Mouse (Mus musculus): Measurements from ENCODE around the gene Gm8206.
"Not testable (repeated sequence)": the region's sequence is repeated elsewhere in the genome, so short reads cannot be mapped to it uniquely, and the experiment has no call there.

The Gm8206 gene

GRCm38 (mm10) chr14:6093842-6094241 lies at the start of gene Gm8206:
Gm8206 (minus strand) TSS chr14:6093942.
- DNase-seq (ENCODE audit: low spot score), result not testable (repeated sequence)

DNA sequence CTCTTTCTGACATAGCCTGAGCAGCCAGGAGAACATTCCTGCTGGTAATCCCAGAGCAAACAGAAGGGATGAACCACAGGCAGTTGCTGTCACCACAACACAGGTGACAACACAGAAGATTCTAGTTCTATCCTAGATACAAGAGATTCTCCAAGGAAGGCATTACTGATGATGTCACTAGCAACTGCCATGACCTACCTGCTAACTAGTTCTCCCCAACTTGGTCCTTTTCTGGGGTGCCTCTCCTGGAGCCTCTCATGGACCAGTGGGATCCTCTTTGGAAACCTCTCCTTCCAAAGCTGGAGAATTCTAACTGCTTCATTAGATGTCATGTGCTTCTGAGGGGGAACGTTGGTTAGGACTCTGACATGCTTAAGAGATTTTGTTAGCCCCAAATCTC lies 32.0 kb upstream of the Gm8206 start, which contains the start of gene Gm3476:
Gene Gm3476 (minus strand): TSS at position 101 of the 400 bp plus-strand sequence.
- DNase-seq (ENCODE audit: low spot score), result not testable (repeated sequence)

GRCm38 (mm10) chr14:6108272-6108925 lies 14.7 kb upstream of the Gm8206 start, which contains the start of gene Gm3468:
Gm3468 (minus strand) TSS chr14:6108665.
- DNase-seq (ENCODE audit: low spot score), result peak; percentile 59

DNA sequence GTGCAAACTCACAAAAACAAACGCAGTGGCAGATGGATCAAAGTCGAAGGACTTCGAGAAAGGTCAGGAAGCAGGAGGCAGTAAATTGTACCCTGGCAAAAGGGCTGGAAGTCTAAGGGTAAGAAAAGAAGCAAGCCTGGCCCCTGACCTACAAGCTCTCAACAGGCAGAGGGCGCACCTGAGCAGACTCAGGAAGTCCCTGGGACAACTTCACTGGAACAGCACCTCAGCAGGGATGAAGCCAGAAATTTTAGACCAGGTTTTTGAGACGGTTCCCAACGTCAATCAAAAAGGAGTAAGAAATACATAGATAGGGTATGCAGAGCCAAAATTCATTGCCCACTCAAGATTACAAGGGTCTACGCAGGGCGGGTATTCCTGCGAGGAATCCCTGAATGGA lies 13.8 kb upstream of the Gm8206 start:
- DNase-seq (ENCODE audit: low spot score), result not testable (repeated sequence)

DNA sequence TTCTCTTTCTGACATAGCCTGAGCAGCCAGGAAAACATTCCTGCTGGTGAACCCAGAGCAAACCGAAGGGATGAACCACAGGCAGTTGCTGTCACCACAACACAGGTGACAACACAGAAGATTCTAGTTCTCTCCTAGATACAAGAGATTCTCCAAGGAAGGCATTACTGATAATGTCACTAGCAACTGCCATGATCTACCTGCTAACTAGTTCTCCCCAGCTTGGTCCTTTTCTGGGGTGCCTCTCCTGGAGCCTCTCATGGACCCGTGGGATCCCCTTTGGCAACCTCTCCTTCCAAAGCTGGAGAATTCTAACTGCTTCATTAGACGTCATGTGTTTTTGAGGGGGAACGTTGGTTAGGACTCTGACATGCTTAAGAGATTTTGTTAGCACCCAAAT lies 35.6 kb downstream of the Gm8206 start, which contains the start of gene Gm6337:
Gene Gm6337 (minus strand): TSS at position 101 of the 400 bp plus-strand sequence.
- DNase-seq (ENCODE audit: low spot score), result not testable (repeated sequence)

- DNase-seq (ENCODE audit: low spot score), result peak; percentile 4
Measured at GRCm38 (mm10) chr14:5987136-5987535, 106.6 kb downstream of the Gm8206 start.

- DNase-seq (ENCODE audit: low spot score), result not testable (repeated sequence)
Measured at GRCm38 (mm10) chr14:5979037-5979436, 114.7 kb downstream of the Gm8206 start, which contains the start of gene Gm3453. Gm3453 (minus strand) TSS chr14:5979137.

All from urinary bladder, postnatal 14 days (tissue).